In the genomic region with DNA sequence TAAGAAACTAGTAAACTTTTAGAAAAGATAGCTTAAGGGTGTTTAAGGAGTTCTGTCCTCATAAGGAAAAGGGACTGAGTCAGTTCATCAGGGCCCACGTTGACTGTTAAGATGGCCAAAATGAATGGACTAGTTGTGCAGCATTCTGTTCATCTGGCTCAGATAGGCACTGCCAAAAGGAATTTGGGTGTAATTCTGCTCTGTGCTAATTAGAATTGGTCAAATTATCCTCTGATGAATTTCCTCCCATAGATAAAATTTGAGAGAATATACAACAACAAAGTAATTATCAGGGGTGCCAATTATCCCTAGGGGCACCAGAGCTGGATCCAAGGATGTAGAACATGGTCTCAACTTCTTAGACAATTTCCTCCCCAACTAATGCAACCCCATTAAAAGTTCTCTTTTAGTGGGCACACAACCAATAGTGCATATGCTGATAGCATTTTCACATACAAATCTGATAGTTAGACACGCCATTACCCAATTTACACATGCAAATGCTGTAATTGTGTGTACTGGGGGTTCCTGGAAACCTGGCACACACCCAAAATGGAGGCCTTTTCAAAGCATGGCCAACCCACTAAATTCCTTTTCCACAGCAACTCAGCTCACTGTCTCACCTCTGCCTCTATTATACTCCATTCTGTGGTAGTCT, we compare ENCODE assay signal across 16 mouse cellular contexts.
DNase-seq lines count a peak whose midpoint lies in the region; ATAC-seq lines count a peak whose summit lies in the region.
"Had no signal": no experiment of that assay in that cellular context is flagged by ENCODE, and none has a peak within 500 bp of the region (broad histone marks: within the 10 kb centered on the region; RNA-seq: fewer than 3 reads in every experiment).

No protein-coding gene starts in this region.

- no peaks in the 10 kb centered on the region for H3K27me3 ChIP-seq in forebrain, embryonic 16.5 days (replicated peaks; ENCODE audit: control insufficient read depth, insufficient read depth, low read length)
- H3K27me3 ChIP-seq in embryonic facial prominence, embryonic 10.5 days (replicated peaks; ENCODE audit: low read depth, poor library complexity, severe bottlenecking) = no peaks in the 10 kb centered on the region
- H3K27me3 ChIP-seq: megakaryocyte, embryonic 14.5 days; neural tube, embryonic 12.5 days had no signal

- no peak overlapping the region for H3K9ac ChIP-seq in forebrain, embryonic 16.5 days (replicated peaks; ENCODE audit: low read depth, low read length)
- H3K9ac ChIP-seq: neural tube, embryonic 12.5 days had no signal

- H3K36me3 ChIP-seq in forebrain, embryonic 16.5 days (ENCODE audit: control insufficient read depth, insufficient read depth) = no peaks in the 10 kb centered on the region
- no peaks in the 10 kb centered on the region for H3K36me3 ChIP-seq in embryonic facial prominence, embryonic 10.5 days (replicated peaks)
- H3K36me3 ChIP-seq: heart, embryonic 10.5 days; neural tube, embryonic 12.5 days had no signal

- no peaks in the 10 kb centered on the region for H3K9me3 ChIP-seq in forebrain, embryonic 16.5 days (ENCODE audit: control insufficient read depth, low read length)
- no peaks in the 10 kb centered on the region for H3K9me3 ChIP-seq in embryonic facial prominence, embryonic 10.5 days
- H3K9me3 ChIP-seq: heart, embryonic 10.5 days; megakaryocyte, embryonic 14.5 days; neural tube, embryonic 12.5 days had no signal

- peak; percentile 7 for DNase-seq in layer of hippocampus, adult 11-12 months (ENCODE audit: low spot score)
- DNase-seq in layer of hippocampus, adult 9-10 months (ENCODE audit: low spot score) = no peak
- DNase-seq in ZHBTc4 (ENCODE audit: low read depth, low spot score) = peak; percentile 3
- peak; percentile 39 to 57 for DNase-seq in layer of hippocampus, postnatal 10 days (ENCODE audit: low spot score in 2 of 2)
- no peak for DNase-seq in T-cell, adult 2 months (ENCODE audit: low spot score)
- DNase-seq in embryonic facial prominence, embryonic 10.5 days (ENCODE audit: low spot score) = no peak
- DNase-seq: cerebellum, postnatal 36 days; gastrocnemius, postnatal 25 days; heart, postnatal 14 days; lung, postnatal 10 days had no signal

- WGBS in forebrain, embryonic 16.5 days = 16% methylated on average over 2 of the region's 2 CpGs
- WGBS in embryonic facial prominence, embryonic 10.5 days = 80% methylated on average over 2 of the region's 2 CpGs

- peak; percentile 84 for ATAC-seq in forebrain, embryonic 16.5 days
- ATAC-seq: inflammation-experienced regulatory T-cells, adult 6 months had no signal

- H3K4me2 ChIP-seq in forebrain, embryonic 16.5 days (ENCODE audit: low read length) = no peak overlapping the region
- H3K4me2 ChIP-seq: neural tube, embryonic 12.5 days had no signal

- no peak overlapping the region for H3K4me3 ChIP-seq in forebrain, embryonic 16.5 days (replicated peaks; ENCODE audit: low read length)
- H3K4me3 ChIP-seq in embryonic facial prominence, embryonic 10.5 days = no peak overlapping the region
- H3K4me3 ChIP-seq: erythroblast, embryonic 14.5 days; heart, embryonic 10.5 days; megakaryocyte, embryonic 14.5 days; neural tube, embryonic 12.5 days had no signal

- H3K4me1 ChIP-seq in forebrain, embryonic 16.5 days (replicated peaks; ENCODE audit: control insufficient read depth, insufficient read depth, low read length) = no peaks in the 10 kb centered on the region
- H3K4me1 ChIP-seq in embryonic facial prominence, embryonic 10.5 days = no peaks in the 10 kb centered on the region
- H3K4me1 ChIP-seq: heart, embryonic 10.5 days; megakaryocyte, embryonic 14.5 days; neural tube, embryonic 12.5 days had no signal

- 0 out of 2 replicates have a peak overlapping the region, but pooled peaks have one; percentile 15 for H3K27ac ChIP-seq in forebrain, embryonic 16.5 days (ENCODE audit: low read length)
- H3K27ac ChIP-seq in embryonic facial prominence, embryonic 10.5 days (replicated peaks) = no peak overlapping the region
- H3K27ac ChIP-seq: heart, embryonic 10.5 days; neural tube, embryonic 12.5 days had no signal

Comparison
In these comparisons a context has a peak if more than half of its experiments do, and no peak if none do; other contexts are left out.
1. DNase-seq: peak in layer of hippocampus, adult 11-12 months (single experiment), ZHBTc4 (single experiment) and layer of hippocampus, postnatal 10 days (2 of 2); none in layer of hippocampus, adult 9-10 months (single experiment), T-cell, adult 2 months (single experiment) and embryonic facial prominence, embryonic 10.5 days (single experiment).